Mouse (Mus musculus): ENCODE measurements around the gene Clasp2. TPM values are rescaled to one million over a fixed set of nuclear protein-coding genes. Genes with fewer than 3 reads are reported as not detected.

Gene Clasp2
- polyA plus RNA-seq, 1 experiment from 2014 or later, result 12.7 TPM

DNA sequence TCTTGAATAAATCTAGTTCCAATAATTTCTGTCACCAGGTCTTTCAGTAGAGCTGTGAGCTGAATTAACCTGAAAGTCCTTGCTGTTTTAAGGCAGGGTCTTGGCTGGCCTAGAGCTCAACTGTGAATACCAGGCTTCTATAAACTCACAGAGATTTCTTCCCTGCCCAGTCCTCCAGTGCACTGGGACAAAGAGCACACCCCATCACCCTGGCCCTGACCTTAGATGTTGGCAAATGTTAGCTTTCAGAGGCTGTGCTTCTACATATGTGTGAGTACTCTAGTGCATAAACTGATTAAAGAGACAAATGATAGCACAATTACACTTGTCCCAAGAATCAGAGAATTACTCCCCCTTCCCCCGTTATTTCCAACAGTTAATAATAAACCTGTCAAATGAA is 188.4 kb downstream of the Clasp2 start:
- Histone ChIP-seq H3K36me3 (ENCODE audit: insufficient read depth, low read length) (no peaks in the 10 kb centered on the region), H3K9ac (ENCODE audit: low read depth, low read length) (no peak overlapping the region), H3K4me2 (ENCODE audit: low read length) (no peak overlapping the region; the same call in 1 of the 2 replicates), H3K9me3 (replicated peaks; ENCODE audit: low read length) (no peaks in the 10 kb centered on the region), H3K4me3 (replicated peaks; ENCODE audit: low read depth, low read length) (no peak overlapping the region), H3K4me1 (replicated peaks; ENCODE audit: insufficient read depth, low read length) (peaks cover 11% of the 10 kb centered on the region; the same call in 1 of the 2 replicates), H3K27ac (no peak overlapping the region), H3K27me3 (ENCODE audit: insufficient read depth, low read length) (no peaks in the 10 kb centered on the region)
- WGBS, result 71% methylated on average over 1 of the region's 1 CpGs
- ATAC-seq (replicated peaks; ENCODE audit: low FRiP score, low read depth) (no peak), DNase-seq (ENCODE audit: low spot score) (no peak)
- TF ChIP-seq CTCF (IDR thresholded peaks at IDR 0.05; ENCODE audit: low read depth), result no peak

DNA sequence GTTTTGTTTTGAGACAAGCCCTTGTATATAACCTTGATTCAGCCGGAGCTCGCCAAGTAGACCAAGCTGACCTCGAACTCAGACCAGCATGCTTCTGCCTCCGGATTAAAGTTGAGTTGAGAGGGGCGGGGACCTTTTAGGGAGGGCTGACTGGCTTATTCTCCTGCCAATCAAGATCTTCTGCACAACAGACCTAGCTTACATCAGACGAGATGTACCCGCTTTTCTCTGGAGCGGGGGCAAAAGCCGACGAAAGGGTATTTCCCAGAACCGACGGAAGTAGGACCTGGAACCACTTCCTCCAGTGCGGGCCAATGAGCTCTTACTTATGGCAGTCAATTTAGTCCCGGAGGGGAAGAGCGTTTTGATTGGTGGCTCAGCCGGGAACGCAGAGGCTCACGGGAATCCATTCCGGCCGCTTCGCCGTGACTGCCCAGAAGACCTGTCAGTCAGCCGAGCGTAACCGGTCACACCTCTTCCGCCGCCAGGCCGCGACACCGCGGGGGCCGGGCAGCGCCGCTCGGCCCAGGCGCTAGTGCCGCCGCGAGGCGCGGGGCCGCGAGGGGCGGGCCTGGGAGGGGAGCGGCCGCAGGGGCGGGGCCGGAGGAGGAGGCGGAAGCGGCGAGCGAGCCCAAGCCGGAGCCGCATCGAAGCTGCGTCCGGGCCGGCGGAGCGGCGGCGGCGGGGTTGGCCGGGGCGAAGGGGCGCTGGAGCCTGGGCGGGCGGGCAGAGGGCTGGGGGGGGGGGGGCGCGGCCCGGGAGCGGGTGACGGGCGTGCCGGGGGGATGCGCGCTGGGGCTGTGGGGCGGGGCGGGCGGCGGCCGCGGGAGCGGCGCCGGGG is 189.5 kb downstream of the Clasp2 start, which contains the start of gene Ubp1:
TSS of gene Ubp1 (plus strand) at position 401 of the 841 bp plus-strand sequence.
- Histone ChIP-seq H3K9me3 (replicated peaks; ENCODE audit: low read length) (no peaks in the 10 kb centered on the region), H3K27me3 (ENCODE audit: insufficient read depth, low read length) (no peaks in the 10 kb centered on the region), H3K4me3 (replicated peaks; ENCODE audit: low read depth, low read length) (peak within 1 kb of the TSS; percentile 94), H3K4me1 (replicated peaks; ENCODE audit: insufficient read depth, low read length) (peaks cover 13% of the 10 kb centered on the region; the same call in 1 of the 2 replicates), H3K4me2 (ENCODE audit: low read length) (peak within 1 kb of the TSS; percentile 86), H3K9ac (ENCODE audit: low read depth, low read length) (peak within 1 kb of the TSS; percentile 98), H3K27ac (peak within 1 kb of the TSS; percentile 97), H3K36me3 (ENCODE audit: insufficient read depth, low read length) (no peaks in the 10 kb centered on the region)
- ATAC-seq (replicated peaks; ENCODE audit: low FRiP score, low read depth) (peak; percentile 97), DNase-seq (ENCODE audit: low spot score) (peak; percentile 100)
- under 1% methylated on average over 55 of the region's 86 CpGs for WGBS
- TF ChIP-seq CTCF (IDR thresholded peaks at IDR 0.05; ENCODE audit: low read depth), result no peak

DNA sequence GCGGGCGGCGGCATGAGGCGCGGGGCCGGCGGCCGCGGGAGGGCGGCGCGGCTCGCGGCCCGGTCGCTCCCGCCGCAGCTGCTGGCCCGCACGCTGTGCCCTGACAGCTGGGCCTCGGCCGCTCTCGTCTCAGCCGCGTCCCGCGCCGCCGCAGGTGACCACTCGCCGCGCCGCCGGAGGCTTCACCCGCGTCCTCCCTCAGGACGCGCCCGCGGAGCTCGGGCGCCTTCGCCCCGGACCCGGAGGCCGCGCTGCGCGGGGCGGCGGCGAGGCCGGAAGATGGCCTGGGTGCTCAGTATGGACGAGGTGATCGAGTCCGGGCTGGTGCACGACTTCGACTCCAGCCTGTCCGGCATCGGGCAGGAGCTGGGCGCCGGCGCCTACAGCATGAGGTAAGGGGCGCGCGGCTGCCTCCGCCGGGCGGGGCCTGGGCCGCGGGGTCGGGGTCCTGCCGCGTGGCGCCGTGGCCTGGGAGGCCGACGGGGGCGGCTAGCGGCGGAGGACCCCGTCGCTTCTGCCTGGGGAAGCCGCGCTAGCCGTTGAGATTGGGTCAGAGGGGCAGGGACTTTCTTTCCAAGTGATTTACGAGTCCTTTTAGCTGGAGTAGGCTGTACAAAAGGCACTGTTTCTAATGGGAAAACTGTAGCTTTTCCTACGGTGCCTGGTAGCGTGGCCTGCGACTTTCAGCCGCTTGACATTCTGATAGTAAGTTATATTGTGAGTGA is 190.3 kb downstream of the Clasp2 start:
- ATAC-seq (replicated peaks; ENCODE audit: low FRiP score, low read depth), result peak; percentile 18

GRCm38 (mm10) chr9:113932100-113932470 is 190.8 kb downstream of the Clasp2 start:
- H3K4me2 ChIP-seq (ENCODE audit: low read length), result peak overlapping the region; percentile 86
- WGBS, result 2% methylated on average over 8 of the region's 8 CpGs
- DNase-seq (ENCODE audit: low spot score), result no peak

More for the DNA sequence above, 190.3 kb downstream of the Clasp2 start:
- peak overlapping the region; percentile 86 for H3K4me2 ChIP-seq (ENCODE audit: low read length)
- H3K36me3 ChIP-seq (ENCODE audit: insufficient read depth, low read length), result no peaks in the 10 kb centered on the region
- no peaks in the 10 kb centered on the region for H3K27me3 ChIP-seq (ENCODE audit: insufficient read depth, low read length)
- no peak for TF ChIP-seq CTCF (IDR thresholded peaks at IDR 0.05; ENCODE audit: low read depth)
- H3K4me3 ChIP-seq (replicated peaks; ENCODE audit: low read depth, low read length), result peak overlapping the region; percentile 94
- peaks cover 16% of the 10 kb centered on the region; the same call in 1 of the 2 replicates for H3K4me1 ChIP-seq (replicated peaks; ENCODE audit: insufficient read depth, low read length)
- peak overlapping the region; percentile 97 for H3K27ac ChIP-seq
- H3K9ac ChIP-seq (ENCODE audit: low read depth, low read length), result peak overlapping the region; percentile 98
- H3K9me3 ChIP-seq (replicated peaks; ENCODE audit: low read length), result no peaks in the 10 kb centered on the region
- WGBS, result 2% methylated on average over 62 of the region's 91 CpGs
- DNase-seq (ENCODE audit: low spot score), result peak; percentile 71

DNA sequence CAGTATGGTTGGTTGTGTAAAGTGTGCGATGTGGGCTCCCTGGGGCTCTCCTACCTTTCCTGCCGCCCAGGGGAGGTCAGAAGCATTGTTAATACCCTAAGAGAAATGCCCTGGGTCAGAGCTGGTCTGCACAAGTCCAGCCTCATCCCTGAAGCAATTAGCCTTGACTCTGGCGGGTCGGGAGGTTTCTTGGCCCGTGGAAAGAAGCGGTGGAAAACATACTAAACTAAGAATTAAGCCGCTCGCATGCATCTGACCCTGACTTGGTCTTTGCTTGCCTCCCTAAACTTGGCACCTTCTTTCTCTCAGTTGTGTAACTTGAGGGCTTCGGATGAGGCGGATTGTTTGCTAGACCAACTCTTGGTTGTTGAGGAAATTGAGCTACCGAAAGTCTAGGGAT is 191.2 kb downstream of the Clasp2 start:
- H3K9ac ChIP-seq (ENCODE audit: low read depth, low read length), result peak overlapping the region; percentile 98
- no peak for ATAC-seq (replicated peaks; ENCODE audit: low FRiP score, low read depth)
- H3K27ac ChIP-seq, result peak overlapping the region; percentile 97

More at GRCm38 (mm10) chr9:113932100-113932470, 190.8 kb downstream of the Clasp2 start:
- no peaks in the 10 kb centered on the region for H3K27me3 ChIP-seq (ENCODE audit: insufficient read depth, low read length)
- peak overlapping the region; percentile 98 for H3K9ac ChIP-seq (ENCODE audit: low read depth, low read length)
- no peaks in the 10 kb centered on the region for H3K9me3 ChIP-seq (replicated peaks; ENCODE audit: low read length)
- H3K36me3 ChIP-seq (ENCODE audit: insufficient read depth, low read length), result no peaks in the 10 kb centered on the region
- peaks cover 16% of the 10 kb centered on the region; the same call in 1 of the 2 replicates for H3K4me1 ChIP-seq (replicated peaks; ENCODE audit: insufficient read depth, low read length)
- H3K4me3 ChIP-seq (replicated peaks; ENCODE audit: low read depth, low read length), result peak overlapping the region; percentile 94
- peak overlapping the region; percentile 97 for H3K27ac ChIP-seq
- no peak for TF ChIP-seq CTCF (IDR thresholded peaks at IDR 0.05; ENCODE audit: low read depth)
- no peak for ATAC-seq (replicated peaks; ENCODE audit: low FRiP score, low read depth)

GRCm38 (mm10) chr9:113935638-113936037 is 194.4 kb downstream of the Clasp2 start:
- 45% methylated on average over 5 of the region's 5 CpGs for WGBS
- Histone ChIP-seq H3K27ac (peak overlapping the region; percentile 42; the same call in 1 of the 2 replicates), H3K9ac (ENCODE audit: low read depth, low read length) (no peak overlapping the region), H3K4me1 (replicated peaks; ENCODE audit: insufficient read depth, low read length) (peaks cover 16% of the 10 kb centered on the region; the same call in 1 of the 2 replicates), H3K9me3 (replicated peaks; ENCODE audit: low read length) (no peaks in the 10 kb centered on the region), H3K4me3 (replicated peaks; ENCODE audit: low read depth, low read length) (no peak overlapping the region), H3K27me3 (ENCODE audit: insufficient read depth, low read length) (no peaks in the 10 kb centered on the region), H3K36me3 (ENCODE audit: insufficient read depth, low read length) (no peaks in the 10 kb centered on the region), H3K4me2 (ENCODE audit: low read length) (no peak overlapping the region)
- ATAC-seq (replicated peaks; ENCODE audit: low FRiP score, low read depth), result no peak
- peak; percentile 22 for DNase-seq (ENCODE audit: low spot score)
- TF ChIP-seq CTCF (IDR thresholded peaks at IDR 0.05; ENCODE audit: low read depth), result no peak

More for the DNA sequence above, 191.2 kb downstream of the Clasp2 start:
- Histone ChIP-seq H3K27me3 (ENCODE audit: insufficient read depth, low read length) (no peaks in the 10 kb centered on the region), H3K9me3 (replicated peaks; ENCODE audit: low read length) (no peaks in the 10 kb centered on the region), H3K4me2 (ENCODE audit: low read length) (peak overlapping the region; percentile 86), H3K4me1 (replicated peaks; ENCODE audit: insufficient read depth, low read length) (peaks cover 16% of the 10 kb centered on the region; the same call in 1 of the 2 replicates), H3K36me3 (ENCODE audit: insufficient read depth, low read length) (no peaks in the 10 kb centered on the region), H3K4me3 (replicated peaks; ENCODE audit: low read depth, low read length) (peak overlapping the region; percentile 94)
- no peak for TF ChIP-seq CTCF (IDR thresholded peaks at IDR 0.05; ENCODE audit: low read depth)
- peak; percentile 12 for DNase-seq (ENCODE audit: low spot score)
- WGBS, result 8% methylated on average over 11 of the region's 11 CpGs

All from kidney, postnatal 0 days (tissue).